Mouse (Mus musculus) thymus, adult 2 months (tissue): ENCODE measurements around the gene Etl4. TPM values are rescaled to one million over a fixed set of nuclear protein-coding genes. Genes with fewer than 3 reads are reported as not detected.

ENCODE experiments used
- DNase-seq: peaks from one replicate; pipeline ENCODE4 v3.0.0; 2021
- H3K27ac ChIP-seq: fragments of 200-500 bp; 2 replicates; pipeline ENCODE4 v1.5.1; 2012; ENCODE audit warnings: low read length, control low read depth; ENCODE audit not compliant: control insufficient read depth, insufficient read depth
- H3K27me3 ChIP-seq: fragments of 200-500 bp; 2 replicates; pipeline ENCODE4 v1.6.1; 2012; ENCODE audit warnings: mild to moderate bottlenecking, low read length, moderate library complexity, mixed read lengths; ENCODE audit not compliant: control insufficient read depth, insufficient read depth
- H3K36me3 ChIP-seq: fragments of 200-500 bp; 2 replicates; pipeline ENCODE4 v1.6.1; 2012; ENCODE audit warnings: mild to moderate bottlenecking, low read length, moderate library complexity; ENCODE audit not compliant: control insufficient read depth, insufficient read depth
- H3K4me1 ChIP-seq: fragments of 200-500 bp; replicated peaks from 2 replicates; pipeline ENCODE4 v1.6.1; 2012; ENCODE audit warnings: low read length; ENCODE audit not compliant: control insufficient read depth, insufficient read depth
- H3K4me3 ChIP-seq: fragments of 200-500 bp; 2 replicates; pipeline ENCODE4 v1.5.1; 2012; ENCODE audit warnings: mild to moderate bottlenecking, low read length, control low read depth, moderate library complexity; ENCODE audit not compliant: control insufficient read depth, insufficient read depth
- CTCF ChIP-seq: fragments of 200-500 bp; IDR thresholded peaks from 2 replicates; pipeline ENCODE4 v1.5.1; 2012; ENCODE audit warnings: mild to moderate bottlenecking, control low read depth, low read length, moderate library complexity, borderline replicate concordance; ENCODE audit not compliant: control insufficient read depth, poor library complexity, insufficient read depth; ENCODE audit errors: extremely low read depth
- POLR2A ChIP-seq: fragments of 200-500 bp; IDR thresholded peaks from 2 replicates; pipeline ENCODE4 v1.6.1; 2012; ENCODE audit warnings: mild to moderate bottlenecking, low read length, control low read depth, moderate library complexity; ENCODE audit not compliant: control insufficient read depth, poor library complexity, insufficient read depth; ENCODE audit errors: extremely low read depth
- WGBS: fragments of 180-500 bp; shearing (Covaris S2); methylation state at CpG from one replicate; pipeline ENCODE4 v1.1.7; 2018; 5-methylcytosine and 5-hydroxymethylcytosine counted together
- polyA plus RNA-seq: library from polyadenylated mRNA; depleted of rRNA; stranded (reverse); fragments of >200 nt; gene quantifications from 2 replicates; pipeline ENCODE4 v1.2.3, GENCODE M21; 2012

The Etl4 gene
- polyA plus RNA-seq, 1 experiment: 9.7 TPM

- TF ChIP-seq CTCF (no peak), POLR2A (no peak)
- Histone ChIP-seq H3K27ac (no peak overlapping the region), H3K4me1 (no peaks in the 10 kb centered on the region), H3K36me3 (no peaks in the 10 kb centered on the region), H3K4me3 (no peak overlapping the region), H3K27me3 (no peaks in the 10 kb centered on the region)
- no peak for DNase-seq
Observed at GRCm38 (mm10) chr2:20583032-20583431, 673.5 kb downstream of the Etl4 start.

GRCm38 (mm10) chr2:20583562-20584153 lies 674.1 kb downstream of the Etl4 start:
- no peaks in the 10 kb centered on the region for H3K4me1 ChIP-seq
- H3K27ac ChIP-seq: no peak overlapping the region
- no peaks in the 10 kb centered on the region for H3K27me3 ChIP-seq
- H3K36me3 ChIP-seq: no peaks in the 10 kb centered on the region
- no peak for DNase-seq
- TF ChIP-seq POLR2A (no peak), CTCF (no peak)
- H3K4me3 ChIP-seq: no peak overlapping the region
- 84% methylated on average over 6 of the region's 6 CpGs for WGBS

GRCm38 (mm10) chr2:20587913-20588312 lies 678.3 kb downstream of the Etl4 start:
- no peaks in the 10 kb centered on the region for H3K27me3 ChIP-seq
- H3K36me3 ChIP-seq: no peaks in the 10 kb centered on the region
- no peak overlapping the region for H3K27ac ChIP-seq
- 90% methylated on average over 2 of the region's 2 CpGs for WGBS
- TF ChIP-seq CTCF (no peak), POLR2A (no peak)
- no peaks in the 10 kb centered on the region for H3K4me1 ChIP-seq
- no peak overlapping the region for H3K4me3 ChIP-seq
- no peak for DNase-seq

GRCm38 (mm10) chr2:20588631-20589030 lies 679.1 kb downstream of the Etl4 start:
- no peak for DNase-seq
- TF ChIP-seq POLR2A: no peak
- TF ChIP-seq CTCF: no peak

GRCm38 (mm10) chr2:20594129-20594528 lies 684.5 kb downstream of the Etl4 start:
- TF ChIP-seq POLR2A (no peak), CTCF (no peak)
- no peak overlapping the region for H3K27ac ChIP-seq
- no peak overlapping the region for H3K4me3 ChIP-seq
- no peaks in the 10 kb centered on the region for H3K4me1 ChIP-seq
- H3K27me3 ChIP-seq: no peaks in the 10 kb centered on the region
- WGBS: 91% methylated on average over 2 of the region's 2 CpGs
- DNase-seq: no peak
- H3K36me3 ChIP-seq: no peaks in the 10 kb centered on the region

More at GRCm38 (mm10) chr2:20588631-20589030, 679.1 kb downstream of the Etl4 start:
- H3K27ac ChIP-seq: no peak overlapping the region
- no peak overlapping the region for H3K4me3 ChIP-seq
- H3K27me3 ChIP-seq: no peaks in the 10 kb centered on the region
- no peaks in the 10 kb centered on the region for H3K4me1 ChIP-seq
- H3K36me3 ChIP-seq: no peaks in the 10 kb centered on the region

- Histone ChIP-seq H3K27ac (no peak overlapping the region), H3K4me1 (no peaks in the 10 kb centered on the region), H3K36me3 (no peaks in the 10 kb centered on the region), H3K4me3 (no peak overlapping the region), H3K27me3 (no peaks in the 10 kb centered on the region)
- TF ChIP-seq POLR2A (no peak), CTCF (no peak)
- WGBS: 89% methylated on average over 3 of the region's 3 CpGs
- DNase-seq: no peak
Observed at GRCm38 (mm10) chr2:20595000-20595399, 685.4 kb downstream of the Etl4 start.

- no peaks in the 10 kb centered on the region for H3K4me1 ChIP-seq
- TF ChIP-seq CTCF: no peak
- TF ChIP-seq POLR2A: no peak
- H3K36me3 ChIP-seq: no peaks in the 10 kb centered on the region
- H3K27ac ChIP-seq: no peak overlapping the region
- H3K27me3 ChIP-seq: no peaks in the 10 kb centered on the region
- H3K4me3 ChIP-seq: no peak overlapping the region
- DNase-seq: no peak
- WGBS: 99% methylated on average over 3 of the region's 3 CpGs
Observed at GRCm38 (mm10) chr2:20596558-20596957, 687.0 kb downstream of the Etl4 start.
